ENCODE assay signal across 8 mouse cellular contexts in genomic region chr6:30178023-30178639, GRCm38 (mm10).
DNase-seq lines count a peak whose midpoint lies in the region; ATAC-seq lines count a peak whose summit lies in the region.
"Had no signal": no experiment of that assay in that cellular context is flagged by ENCODE, and none has a peak within 500 bp of the region (broad histone marks: within the 10 kb centered on the region; RNA-seq: fewer than 3 reads in every experiment).

No protein-coding gene starts in this region.

- no peak overlapping the region for H3K9ac ChIP-seq in intestine, embryonic 14.5 days (ENCODE audit: low read length)
- no peak overlapping the region for H3K9ac ChIP-seq in intestine, embryonic 15.5 days
- no peak overlapping the region for H3K9ac ChIP-seq in embryonic facial prominence, embryonic 13.5 days
- H3K9ac ChIP-seq: limb, embryonic 15.5 days had no signal

- WGBS in intestine, embryonic 14.5 days = 2% methylated on average over 27 of the region's 27 CpGs
- 5% methylated on average over 27 of the region's 27 CpGs for WGBS in intestine, embryonic 15.5 days
- 2% methylated on average over 27 of the region's 27 CpGs for WGBS in embryonic facial prominence, embryonic 13.5 days

- H3K27me3 ChIP-seq in intestine, embryonic 14.5 days (replicated peaks; ENCODE audit: control insufficient read depth, insufficient read depth, low read length) = peaks cover 88% of the 10 kb centered on the region
- peaks cover 83% of the 10 kb centered on the region for H3K27me3 ChIP-seq in intestine, embryonic 15.5 days (replicated peaks)
- H3K27me3 ChIP-seq in embryonic facial prominence, embryonic 13.5 days = peaks cover 87% of the 10 kb centered on the region

- no peak overlapping the region for H3K4me3 ChIP-seq in intestine, embryonic 14.5 days (ENCODE audit: low read depth, low read length)
- H3K4me3 ChIP-seq in intestine, embryonic 15.5 days (replicated peaks) = no peak overlapping the region
- peak overlapping the region; percentile 10; the same call in 1 of the 2 replicates for H3K4me3 ChIP-seq in embryonic facial prominence, embryonic 13.5 days
- H3K4me3 ChIP-seq: limb, embryonic 15.5 days had no signal

- H3K9me3 ChIP-seq in intestine, embryonic 14.5 days (ENCODE audit: control insufficient read depth, low read length) = no peaks in the 10 kb centered on the region
- H3K9me3 ChIP-seq in intestine, embryonic 15.5 days = no peaks in the 10 kb centered on the region
- H3K9me3 ChIP-seq in embryonic facial prominence, embryonic 13.5 days = no peaks in the 10 kb centered on the region
- H3K9me3 ChIP-seq: limb, embryonic 15.5 days had no signal

- DNase-seq in intestine, embryonic 14.5 days (ENCODE audit: low spot score) = peak; percentile 70
- peak; percentile 10 for DNase-seq in thymus, postnatal 14 days
- no peak for DNase-seq in thymus, postnatal 10 days (ENCODE audit: low spot score in 2 of 2)
- DNase-seq in MN1 (ENCODE audit: low spot score) = no peak
- DNase-seq in spleen, postnatal 4 days (ENCODE audit: low spot score in 2 of 2) = no peak

- no peak for ATAC-seq in intestine, embryonic 14.5 days (replicated peaks; ENCODE audit: low FRiP score, low TSS enrichment, low read depth)
- no peak for ATAC-seq in intestine, embryonic 15.5 days
- no peak for ATAC-seq in embryonic facial prominence, embryonic 13.5 days (ENCODE audit: insufficient number of reproducible peaks, insufficient read depth, low FRiP score, low TSS enrichment, low read depth)

- peaks cover 28% of the 10 kb centered on the region for H3K4me1 ChIP-seq in intestine, embryonic 14.5 days (replicated peaks; ENCODE audit: control insufficient read depth, insufficient read depth, low read length)
- peaks cover 44% of the 10 kb centered on the region for H3K4me1 ChIP-seq in intestine, embryonic 15.5 days (replicated peaks)
- peaks cover 58% of the 10 kb centered on the region for H3K4me1 ChIP-seq in embryonic facial prominence, embryonic 13.5 days

- H3K4me2 ChIP-seq in intestine, embryonic 14.5 days (ENCODE audit: low read length) = no peak overlapping the region
- H3K4me2 ChIP-seq in intestine, embryonic 15.5 days (replicated peaks) = no peak overlapping the region
- H3K4me2 ChIP-seq in embryonic facial prominence, embryonic 13.5 days = peak overlapping the region; percentile 36
- H3K4me2 ChIP-seq: limb, embryonic 15.5 days had no signal

- no peak overlapping the region for H3K27ac ChIP-seq in intestine, embryonic 14.5 days (ENCODE audit: low read depth)
- H3K27ac ChIP-seq in intestine, embryonic 15.5 days = no peak overlapping the region
- H3K27ac ChIP-seq in embryonic facial prominence, embryonic 13.5 days = no peak overlapping the region
- H3K27ac ChIP-seq: limb, embryonic 15.5 days had no signal

- H3K36me3 ChIP-seq in intestine, embryonic 14.5 days (ENCODE audit: control insufficient read depth, insufficient read depth, low read length) = no peaks in the 10 kb centered on the region
- no peaks in the 10 kb centered on the region for H3K36me3 ChIP-seq in intestine, embryonic 15.5 days
- no peaks in the 10 kb centered on the region for H3K36me3 ChIP-seq in embryonic facial prominence, embryonic 13.5 days
- H3K36me3 ChIP-seq: limb, embryonic 15.5 days had no signal

Comparison
In these comparisons a context has a peak if more than half of its experiments do, and no peak if none do; other contexts are left out.
1. DNase-seq: peak in intestine, embryonic 14.5 days (single experiment) and thymus, postnatal 14 days (single experiment); none in thymus, postnatal 10 days (0 of 2), MN1 (single experiment) and spleen, postnatal 4 days (0 of 2).